Mouse (Mus musculus): ENCODE measurements around the gene Atp5f1.
A peak's percentile ranks its signal among the peaks of the same experiment; 100 is the strongest.

Atp5f1 gene

DNA sequence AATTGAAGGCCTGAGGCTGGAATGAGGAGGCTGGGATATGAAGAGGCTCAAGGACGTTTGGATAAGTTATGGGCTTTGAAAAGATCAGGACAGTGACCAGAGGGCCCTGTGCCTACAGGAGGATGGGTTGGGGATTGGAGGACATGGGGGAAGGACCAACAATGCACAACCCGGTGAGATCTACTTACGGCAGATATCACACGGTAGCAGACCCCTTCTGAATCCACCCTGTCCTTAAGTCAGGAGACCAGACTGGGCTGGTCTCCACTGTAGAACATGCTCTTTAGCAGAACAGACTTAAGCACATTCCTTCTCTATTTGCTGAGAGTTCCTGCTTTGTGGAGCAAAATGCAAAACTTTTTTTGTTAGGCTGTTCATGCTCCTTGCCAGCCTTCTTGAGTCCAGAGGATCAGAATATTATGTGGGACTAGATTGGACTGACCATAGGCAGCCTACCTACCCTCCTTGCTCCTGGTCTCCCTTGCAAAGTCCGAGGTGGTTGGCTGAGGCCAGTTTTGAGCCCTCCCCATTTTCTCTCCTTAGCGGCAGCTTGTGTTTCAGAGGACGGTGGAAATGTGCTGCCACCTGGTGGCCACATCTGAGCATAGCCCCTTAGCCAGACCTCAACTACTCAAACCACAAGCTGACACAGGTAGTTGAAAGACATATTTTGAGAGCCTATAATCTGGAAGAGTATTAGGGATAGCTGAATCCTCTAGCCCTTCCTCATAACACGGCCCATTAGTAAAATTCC, 60.3 kb downstream of the Atp5f1 start:
- DNase-seq (ENCODE audit: low spot score) = peak; percentile 92

DNA sequence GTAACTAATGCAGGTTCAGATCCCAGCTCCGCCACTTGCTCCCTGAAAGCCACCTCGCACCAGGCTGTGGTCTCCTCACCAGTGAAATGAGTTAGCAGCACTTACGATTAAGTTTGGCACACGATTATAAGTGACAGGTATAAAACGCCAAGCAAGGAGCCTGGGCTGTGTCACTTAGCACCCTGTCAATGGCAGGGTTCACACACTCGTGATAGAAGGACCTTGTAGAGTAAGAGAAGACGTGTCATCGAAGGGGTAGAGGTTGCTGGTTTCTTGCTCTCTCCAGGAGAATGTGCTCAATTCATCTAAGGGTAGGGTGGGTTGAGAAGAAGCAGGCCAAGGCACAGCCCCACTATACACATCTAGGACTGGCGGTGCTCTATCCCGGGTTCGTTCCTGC, 61.0 kb downstream of the Atp5f1 start:
- DNase-seq (ENCODE audit: low spot score) = no peak

DNA sequence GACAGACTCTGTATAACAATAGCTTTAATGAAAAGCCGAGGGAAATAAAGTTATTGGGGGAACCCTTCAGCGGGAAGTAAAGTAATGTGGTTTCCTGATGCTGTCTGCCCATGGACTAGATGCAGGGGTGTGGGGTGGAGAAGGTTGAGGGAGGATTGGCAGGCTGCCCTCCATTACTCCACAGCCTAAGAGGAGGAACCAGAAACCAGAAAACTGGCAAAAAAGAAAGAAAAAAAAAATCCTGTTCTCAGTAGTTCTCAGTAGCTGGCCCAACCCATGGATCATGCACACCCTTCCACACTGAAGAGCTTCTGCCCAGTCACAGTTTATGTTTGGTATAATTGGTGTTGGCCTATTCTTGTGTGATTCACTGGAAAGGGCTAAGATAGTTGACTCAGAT, 61.6 kb downstream of the Atp5f1 start:
- DNase-seq (ENCODE audit: low spot score) = no peak

DNA sequence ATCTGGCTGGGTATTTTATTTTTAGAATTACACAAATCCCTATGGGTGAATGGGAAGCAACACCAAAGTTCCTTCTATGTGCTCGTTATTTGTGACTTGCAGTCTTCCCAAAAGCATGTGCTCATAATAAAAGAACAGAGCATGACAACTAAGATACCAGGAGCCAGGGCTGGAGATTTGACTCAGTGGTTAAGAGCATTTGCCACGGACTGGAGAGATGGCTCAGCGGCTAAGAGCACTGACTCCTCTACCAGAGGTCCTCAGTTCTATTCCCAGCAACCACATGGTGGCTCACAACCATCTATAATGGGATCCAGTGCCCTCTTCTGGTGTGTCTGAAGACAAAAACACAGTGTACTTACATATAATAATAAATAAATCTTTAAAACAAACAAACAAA, 63.1 kb downstream of the Atp5f1 start:
- no peak for DNase-seq (ENCODE audit: low spot score)

DNA sequence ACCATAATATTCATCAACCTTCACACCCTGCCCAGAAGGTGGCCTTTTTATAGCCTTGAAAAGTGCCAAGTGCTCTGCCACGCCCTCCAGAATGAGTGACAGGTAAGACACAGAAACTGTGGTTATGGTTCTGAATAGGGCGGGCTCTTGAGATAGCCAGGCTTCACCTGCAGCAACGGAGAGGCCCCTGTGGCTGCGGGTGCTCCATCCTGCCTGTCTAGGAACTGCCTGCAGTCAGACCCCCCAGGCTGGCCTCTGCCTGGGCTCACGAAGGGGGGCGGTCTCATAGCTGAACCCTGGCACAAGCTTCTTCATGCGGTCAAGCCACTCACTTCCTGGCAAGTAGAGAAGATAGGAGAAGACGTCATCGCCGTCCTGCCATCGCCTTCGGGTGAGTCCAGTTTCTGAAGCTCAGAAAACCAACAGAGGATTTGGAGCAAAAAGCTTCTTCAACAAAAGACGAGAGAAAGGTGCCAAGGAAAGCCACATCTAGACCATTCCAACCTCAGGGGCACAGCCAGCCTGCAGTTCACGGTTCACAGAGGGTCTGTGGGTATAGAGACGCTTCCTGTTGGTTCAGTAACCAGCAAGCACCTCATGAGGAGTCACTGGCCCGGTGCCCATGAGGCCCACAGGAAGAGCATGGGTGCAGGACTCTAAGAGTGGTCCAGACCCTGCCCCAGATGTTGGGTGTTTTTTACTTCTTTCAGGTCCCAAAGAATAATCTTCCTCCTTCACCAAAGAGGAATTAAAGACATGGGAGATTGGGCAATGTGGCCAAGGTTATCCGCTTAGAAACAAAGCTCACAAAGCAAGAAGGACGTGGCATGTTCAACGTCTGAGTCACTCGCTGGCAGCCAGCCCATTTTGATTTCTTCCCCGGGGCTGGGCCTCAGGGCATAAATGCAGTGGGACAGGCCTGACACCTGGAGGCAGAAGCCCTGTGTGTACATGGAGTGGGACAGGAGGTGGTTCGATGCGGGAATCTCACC, 65.0 kb downstream of the Atp5f1 start:
- no peak for DNase-seq (ENCODE audit: low spot score)

DNA sequence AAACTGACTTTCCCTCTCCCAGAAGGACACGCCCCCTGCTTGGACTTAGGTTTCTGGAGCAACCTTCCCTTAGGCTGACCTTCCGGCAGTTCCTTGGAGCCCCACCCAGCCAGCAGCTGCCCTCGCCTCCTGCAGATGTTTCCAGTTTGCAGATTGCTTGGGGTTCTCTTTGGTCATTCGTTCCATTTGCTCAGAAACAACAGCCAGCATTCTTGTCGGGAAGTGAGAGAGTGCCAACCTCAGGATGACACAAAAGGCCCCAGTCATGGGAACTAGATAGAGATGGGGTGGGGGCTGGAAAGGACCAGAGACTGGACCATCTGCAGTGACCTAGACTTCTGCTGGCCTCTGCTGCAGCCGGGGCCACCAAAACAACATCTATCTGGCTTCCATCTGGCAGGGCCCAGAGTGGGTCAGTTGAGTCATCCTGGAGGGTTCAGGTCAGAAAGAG, 65.9 kb downstream of the Atp5f1 start:
- no peak for DNase-seq (ENCODE audit: low spot score)
